Mouse (Mus musculus) liver, postnatal 0 days (tissue): ENCODE data around the gene Cdkn2b.

Experiments
- CTCF ChIP-seq: sonication (generic); IDR thresholded peaks from 2 replicates; pipeline ENCODE4 v1.5.1; 2016; ENCODE audit warnings: antibody characterized with exemption, low read depth
- EP300 ChIP-seq: IDR thresholded peaks from 2 replicates; pipeline ENCODE4 v1.6.1; 2016; ENCODE audit warnings: antibody characterized with exemption, low read depth, mild to moderate bottlenecking

DNA sequence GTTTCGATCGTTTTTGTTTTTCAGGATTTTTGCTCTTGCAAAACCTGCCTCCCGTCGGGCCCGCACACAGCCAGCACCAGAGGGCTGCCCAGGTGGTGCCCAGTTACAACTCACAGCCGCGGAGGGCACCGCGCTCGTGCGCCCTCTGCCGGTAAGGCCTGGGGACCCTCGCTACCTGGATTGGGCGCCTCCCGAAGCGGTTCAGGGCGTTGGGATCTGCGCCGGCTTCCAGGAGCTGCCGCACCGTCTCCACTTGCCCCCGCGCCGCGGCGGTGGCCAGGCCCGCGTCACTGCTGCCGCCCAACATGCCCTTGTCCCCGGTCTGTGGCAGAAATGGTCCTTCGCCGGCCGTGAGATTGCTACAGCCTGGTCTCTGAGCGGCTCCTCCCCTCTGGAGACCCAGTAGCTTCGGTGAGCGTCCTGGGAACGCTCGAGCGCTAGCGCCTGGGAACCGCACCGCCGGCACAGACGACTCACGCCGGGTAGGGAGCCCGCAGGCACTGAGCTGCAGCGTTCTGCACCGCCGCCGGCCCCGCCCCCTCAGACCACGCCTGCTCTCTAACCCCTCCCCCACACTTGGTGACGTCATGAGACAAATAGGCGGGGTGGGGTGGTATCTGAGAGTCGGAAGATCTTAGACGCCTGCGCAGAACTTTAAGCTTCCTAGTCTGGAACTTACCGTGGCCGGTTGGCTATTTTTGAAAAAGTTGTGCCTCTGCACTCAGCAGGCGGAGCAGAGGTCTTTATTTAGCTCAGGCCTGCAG, at the start of gene Cdkn2b:
- TF ChIP-seq EP300 (no peak), CTCF (peak; percentile 82)
